Mouse (Mus musculus) lung, embryonic 15.5 days (tissue): Measurements from ENCODE around the gene Btbd2. TPM values are rescaled to one million over a fixed set of nuclear protein-coding genes. Genes with fewer than 3 reads are reported as not detected.
A peak's percentile ranks its signal among the peaks of the same experiment; 100 is the strongest.

Experiments used
- ATAC-seq: fragments of 200-750 bp; cut with Nextera tagmentation; 2 replicates; pipeline ENCODE4 v1.8.0; 2017; ENCODE audit warnings: moderate number of reproducible peaks, borderline replicate concordance; ENCODE audit not compliant: low FRiP score, low TSS enrichment; ENCODE audit errors: extremely low read depth
- H3K27ac ChIP-seq: fragments of 300-500 bp; sonication (generic); 2 replicates; pipeline ENCODE4 v1.5.1; 2015; ENCODE audit warnings: moderate library complexity, mild to moderate bottlenecking, inconsistent platforms
- H3K27me3 ChIP-seq: fragments of 300-500 bp; sonication (generic); 2 replicates; pipeline ENCODE4 v1.6.1; 2015; ENCODE audit warnings: inconsistent platforms
- H3K36me3 ChIP-seq: fragments of 300-500 bp; sonication (generic); 2 replicates; pipeline ENCODE4 v1.6.1; 2015; ENCODE audit warnings: inconsistent platforms
- H3K4me1 ChIP-seq: fragments of 300-500 bp; sonication (generic); 2 replicates; pipeline ENCODE4 v1.6.1; 2015; ENCODE audit warnings: inconsistent platforms
- H3K4me2 ChIP-seq: fragments of 300-500 bp; sonication (generic); 2 replicates; pipeline ENCODE4 v1.6.1; 2015; ENCODE audit warnings: inconsistent platforms, mild to moderate bottlenecking, moderate library complexity
- H3K4me3 ChIP-seq: fragments of 300-500 bp; sonication (generic); 2 replicates; pipeline ENCODE4 v1.5.1; 2015; ENCODE audit warnings: mild to moderate bottlenecking, inconsistent platforms
- H3K9ac ChIP-seq: fragments of 300-500 bp; sonication (generic); 2 replicates; pipeline ENCODE4 v1.6.1; 2015; ENCODE audit warnings: inconsistent platforms
- H3K9me3 ChIP-seq: fragments of 300-500 bp; sonication (generic); 2 replicates; pipeline ENCODE4 v1.6.1; 2016; ENCODE audit warnings: inconsistent platforms
- WGBS: fragments of 180-500 bp; shearing (Covaris S2); methylation state at CpG from one replicate; pipeline ENCODE4 v1.1.7; 2015; 5-methylcytosine and 5-hydroxymethylcytosine counted together
- polyA plus RNA-seq: library from polyadenylated mRNA; unstranded; fragments of >200 nt; fragmentation: Nextera tagmentation; extraction: Ambion mirVana; gene quantifications from 2 replicates; pipeline ENCODE4 v1.2.1, GENCODE M21; 2015

The Btbd2 gene
- polyA plus RNA-seq, 1 experiment from 2014 or later: 83.0 TPM

DNA sequence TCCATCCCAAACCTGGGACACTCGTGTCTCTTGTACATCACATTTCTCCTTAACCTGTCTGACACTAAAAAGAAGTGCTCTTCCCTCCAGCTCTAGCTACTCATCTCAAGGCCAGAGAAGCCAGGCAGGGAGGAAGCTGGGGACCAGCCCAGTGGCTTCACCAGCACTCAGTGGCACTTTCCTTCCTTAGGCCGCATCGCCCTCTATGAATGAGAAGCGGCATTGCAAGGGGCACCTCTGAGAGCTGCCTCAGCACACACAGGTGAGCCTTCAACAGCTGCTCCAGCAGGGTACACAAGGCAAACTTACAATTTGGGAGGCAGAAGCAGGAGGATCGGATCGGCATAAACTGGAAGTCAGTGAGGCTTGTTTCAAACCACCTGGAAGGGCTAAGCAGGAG lies 27.3 kb upstream of the Btbd2 start:
- H3K27ac ChIP-seq: no peak overlapping the region
- no peaks in the 10 kb centered on the region for H3K27me3 ChIP-seq
- H3K36me3 ChIP-seq: peaks cover 30% of the 10 kb centered on the region
- H3K4me2 ChIP-seq: no peak overlapping the region
- peaks cover 7% of the 10 kb centered on the region for H3K4me1 ChIP-seq
- H3K9me3 ChIP-seq: no peaks in the 10 kb centered on the region
- no peak overlapping the region for H3K4me3 ChIP-seq
- no peak overlapping the region for H3K9ac ChIP-seq
- no peak for ATAC-seq
- WGBS: 61% methylated on average over 6 of the region's 6 CpGs

DNA sequence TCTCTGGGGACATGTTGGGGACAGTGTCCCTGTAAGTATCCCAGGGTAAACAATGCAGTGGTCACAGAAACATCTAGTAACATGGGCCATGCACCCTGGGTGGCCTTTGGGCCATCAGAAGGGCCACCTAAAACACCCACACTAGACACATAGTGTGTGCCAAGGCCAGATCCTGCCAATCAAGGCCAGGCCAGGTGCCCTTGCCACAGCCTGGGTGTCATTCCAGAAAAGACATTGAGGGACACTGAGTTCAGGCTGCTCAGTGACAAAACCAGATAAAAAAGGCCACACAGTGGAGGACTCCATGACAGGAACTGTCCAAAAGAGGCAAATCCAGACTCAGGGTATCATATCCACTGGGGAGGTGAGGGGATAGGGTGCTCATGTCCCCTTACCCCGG lies 26.8 kb upstream of the Btbd2 start:
- no peak overlapping the region for H3K9ac ChIP-seq
- peaks cover 28% of the 10 kb centered on the region for H3K36me3 ChIP-seq
- H3K9me3 ChIP-seq: no peaks in the 10 kb centered on the region
- no peak overlapping the region for H3K27ac ChIP-seq
- no peak overlapping the region for H3K4me3 ChIP-seq
- ATAC-seq: no peak
- 86% methylated on average over 1 of the region's 1 CpGs for WGBS
- peaks cover 12% of the 10 kb centered on the region for H3K4me1 ChIP-seq
- no peak overlapping the region for H3K4me2 ChIP-seq
- no peaks in the 10 kb centered on the region for H3K27me3 ChIP-seq

DNA sequence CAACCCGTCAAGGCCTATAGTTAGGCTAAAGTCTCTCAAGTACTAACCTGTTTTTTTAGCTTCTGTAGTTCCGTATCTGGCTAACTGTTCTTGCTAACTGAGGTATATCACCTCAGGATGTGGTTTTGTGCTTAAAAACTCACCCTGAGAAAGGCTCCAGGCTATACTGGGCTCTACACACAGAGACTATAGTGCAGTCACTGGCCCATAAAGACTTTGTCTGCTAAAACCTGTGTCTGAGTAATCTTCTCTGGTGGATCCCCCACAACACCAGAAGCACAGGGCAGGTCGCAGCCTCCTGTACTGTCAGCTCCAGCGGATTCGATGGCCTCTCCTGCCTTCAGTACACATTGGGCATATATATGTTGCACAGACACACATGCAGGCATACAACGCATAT lies 25.1 kb upstream of the Btbd2 start:
- 93% methylated on average over 6 of the region's 6 CpGs for WGBS
- no peak for ATAC-seq

DNA sequence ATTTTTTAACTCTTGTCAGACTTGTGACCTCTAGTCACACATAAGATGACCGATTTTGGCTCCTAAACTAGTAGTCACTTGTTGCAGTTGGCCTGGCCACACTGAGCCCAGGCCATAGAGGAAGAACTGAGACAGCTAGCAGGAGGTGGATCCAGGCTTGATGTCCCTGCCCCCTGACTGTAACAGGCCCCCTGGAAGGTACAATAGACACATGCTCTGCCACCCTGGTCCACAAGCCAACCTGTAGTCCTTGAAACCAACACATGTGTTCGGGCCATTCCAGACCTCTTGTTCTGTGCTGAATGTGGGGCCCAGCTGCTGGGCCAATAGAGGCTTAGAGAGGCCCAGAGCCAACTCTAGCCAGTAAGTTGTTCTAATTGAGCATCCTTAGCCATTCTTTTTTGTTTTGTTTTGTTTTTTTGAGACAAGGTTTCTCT lies 23.4 kb upstream of the Btbd2 start:
- Histone ChIP-seq H3K4me3 (no peak overlapping the region), H3K9ac (no peak overlapping the region), H3K27me3 (no peaks in the 10 kb centered on the region), H3K36me3 (0 out of 2 replicates have a peak, but pooled peaks cover 7% of the 10 kb centered on the region), H3K4me2 (no peak overlapping the region), H3K27ac (no peak overlapping the region), H3K9me3 (no peaks in the 10 kb centered on the region), H3K4me1 (peaks cover 32% of the 10 kb centered on the region)
- 78% methylated on average over 2 of the region's 2 CpGs for WGBS
- no peak for ATAC-seq

More for the DNA sequence above, 25.1 kb upstream of the Btbd2 start:
- no peak overlapping the region for H3K9ac ChIP-seq
- no peak overlapping the region for H3K4me3 ChIP-seq
- no peak overlapping the region for H3K4me2 ChIP-seq
- no peaks in the 10 kb centered on the region for H3K9me3 ChIP-seq
- peaks cover 29% of the 10 kb centered on the region for H3K4me1 ChIP-seq
- no peak overlapping the region for H3K27ac ChIP-seq
- H3K36me3 ChIP-seq: peaks cover 24% of the 10 kb centered on the region
- no peaks in the 10 kb centered on the region for H3K27me3 ChIP-seq

DNA sequence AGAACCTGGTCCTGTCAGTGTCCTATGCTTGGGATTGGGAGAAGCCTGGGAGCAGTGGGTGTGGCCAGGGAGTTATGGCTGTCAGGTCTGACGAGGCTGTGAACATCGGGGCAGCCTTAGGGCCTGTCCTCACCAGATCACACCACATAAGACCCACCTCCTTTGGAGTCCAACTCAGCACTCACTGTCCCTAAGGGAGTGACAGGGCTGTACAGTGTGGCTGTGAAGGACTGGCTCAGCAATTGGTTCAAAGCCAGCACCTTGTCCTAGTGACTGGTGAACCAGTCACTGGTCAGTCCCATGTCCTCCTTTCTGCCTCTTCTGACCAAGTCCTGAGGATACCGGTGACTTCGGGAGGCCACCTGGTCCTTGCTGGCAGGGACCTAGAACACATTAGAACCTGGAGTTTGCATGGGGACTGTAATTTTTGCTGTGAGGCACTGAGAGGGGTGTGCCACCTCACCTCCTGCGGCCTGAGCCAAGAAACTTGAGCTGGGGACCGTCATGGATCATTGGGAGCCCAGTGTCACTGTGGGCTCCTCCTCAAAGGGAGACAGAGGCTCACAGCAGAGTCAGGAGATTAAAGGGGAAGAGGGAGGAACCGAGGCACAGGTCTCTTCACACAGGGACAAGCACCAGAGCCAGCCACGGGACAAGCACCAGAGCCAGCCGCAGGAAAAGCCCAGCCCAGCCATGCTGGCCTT lies 22.8 kb upstream of the Btbd2 start:
- ATAC-seq: no peak
- peak overlapping the region; percentile 98 for H3K27ac ChIP-seq
- H3K27me3 ChIP-seq: no peaks in the 10 kb centered on the region
- H3K4me2 ChIP-seq: no peak overlapping the region
- 55% methylated on average over 9 of the region's 9 CpGs for WGBS
- no peak overlapping the region for H3K4me3 ChIP-seq
- H3K9ac ChIP-seq: no peak overlapping the region
- H3K9me3 ChIP-seq: no peaks in the 10 kb centered on the region
- H3K36me3 ChIP-seq: 0 out of 2 replicates have a peak, but pooled peaks cover 6% of the 10 kb centered on the region
- H3K4me1 ChIP-seq: peaks cover 37% of the 10 kb centered on the region

DNA sequence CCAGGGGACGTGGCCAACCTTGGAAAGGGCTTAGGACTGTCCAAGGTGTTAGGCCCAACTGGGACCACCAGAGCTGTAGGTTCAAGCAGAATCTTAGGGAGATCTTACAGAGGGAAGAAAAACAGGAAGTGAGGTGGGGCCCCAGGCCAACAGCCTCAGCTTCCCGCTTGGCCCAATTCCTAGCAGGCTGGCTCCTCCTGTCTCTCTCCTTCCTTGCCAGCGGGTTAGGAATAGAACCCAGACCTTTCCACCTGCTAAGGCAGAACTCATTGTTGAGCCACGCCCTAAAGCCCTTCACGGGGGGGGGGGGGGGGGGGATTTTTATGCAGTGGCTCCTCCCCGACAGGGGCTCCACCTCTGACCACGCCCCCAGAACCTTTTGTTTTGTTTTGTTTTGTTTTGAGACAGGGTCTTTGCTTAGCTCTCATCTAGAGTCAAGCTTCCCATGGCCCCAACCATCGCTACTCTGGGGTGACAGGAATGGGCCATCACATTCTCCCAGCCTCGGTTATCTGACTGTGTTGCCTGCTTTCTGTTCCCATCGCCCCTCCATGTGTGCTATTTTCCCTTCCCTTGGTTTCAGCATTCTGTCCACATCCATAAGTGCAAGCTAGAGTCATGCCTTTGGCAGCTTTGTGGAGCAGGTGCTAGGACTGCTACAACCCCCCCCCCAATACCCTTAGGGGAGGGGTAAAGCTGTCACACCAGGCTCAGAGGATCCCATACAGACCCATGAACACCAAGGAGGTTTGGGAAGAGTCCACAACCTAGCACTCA lies 21.9 kb upstream of the Btbd2 start:
- peak overlapping the region; percentile 77 for H3K4me2 ChIP-seq
- H3K27ac ChIP-seq: peak overlapping the region; percentile 98
- 0 out of 2 replicates have a peak overlapping the region, but pooled peaks have one; percentile 12 for H3K4me3 ChIP-seq
- H3K9ac ChIP-seq: 0 out of 2 replicates have a peak overlapping the region, but pooled peaks have one; percentile 66
- 0 out of 2 replicates have a peak, but pooled peaks have one; percentile 2 for ATAC-seq
- peaks cover 46% of the 10 kb centered on the region for H3K4me1 ChIP-seq
- H3K9me3 ChIP-seq: no peaks in the 10 kb centered on the region
- H3K36me3 ChIP-seq: peaks cover 1% of the 10 kb centered on the region; the same call in 1 of the 2 replicates
- H3K27me3 ChIP-seq: no peaks in the 10 kb centered on the region
- WGBS: 51% methylated on average over 8 of the region's 10 CpGs

DNA sequence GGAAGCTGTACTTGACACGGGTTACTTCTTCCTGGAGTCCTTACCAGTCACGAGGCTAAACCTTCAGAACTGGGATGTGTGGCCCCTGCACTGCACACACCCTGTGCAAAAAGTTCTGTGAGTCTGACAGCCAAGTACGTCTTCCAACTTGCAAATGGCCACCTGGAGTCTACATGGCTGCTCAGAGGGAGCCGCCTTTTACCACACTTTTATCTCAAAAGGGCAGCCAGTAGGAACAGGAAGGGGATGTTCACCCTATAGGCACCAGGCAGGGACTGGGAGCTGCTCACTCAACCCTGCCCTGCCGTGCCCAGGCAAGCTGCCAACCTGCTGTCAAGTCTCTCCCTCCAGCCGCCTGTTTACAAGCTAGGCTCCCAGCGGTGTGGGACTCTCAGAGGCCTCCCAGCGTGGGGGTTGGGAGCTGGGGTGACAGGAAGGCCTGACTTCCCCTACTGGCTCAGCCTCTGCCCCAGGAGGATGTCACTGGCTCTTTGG lies 21.1 kb upstream of the Btbd2 start, which contains the start of gene Mknk2:
Gene Mknk2, minus strand, starts transcription at position 171 of the 495 bp plus-strand sequence.
- H3K4me3 ChIP-seq: peak within 1 kb of the TSS; percentile 90
- H3K27ac ChIP-seq: peak within 1 kb of the TSS; percentile 98
- H3K9ac ChIP-seq: peak within 1 kb of the TSS; percentile 66
- H3K9me3 ChIP-seq: no peaks in the 10 kb centered on the region
- H3K4me2 ChIP-seq: peak within 1 kb of the TSS; percentile 77
- 2% methylated on average over 8 of the region's 8 CpGs for WGBS
- peaks cover 54% of the 10 kb centered on the region for H3K4me1 ChIP-seq
- H3K36me3 ChIP-seq: no peaks in the 10 kb centered on the region; the same call in 1 of the 2 replicates
- H3K27me3 ChIP-seq: no peaks in the 10 kb centered on the region
- ATAC-seq: peak; percentile 43

DNA sequence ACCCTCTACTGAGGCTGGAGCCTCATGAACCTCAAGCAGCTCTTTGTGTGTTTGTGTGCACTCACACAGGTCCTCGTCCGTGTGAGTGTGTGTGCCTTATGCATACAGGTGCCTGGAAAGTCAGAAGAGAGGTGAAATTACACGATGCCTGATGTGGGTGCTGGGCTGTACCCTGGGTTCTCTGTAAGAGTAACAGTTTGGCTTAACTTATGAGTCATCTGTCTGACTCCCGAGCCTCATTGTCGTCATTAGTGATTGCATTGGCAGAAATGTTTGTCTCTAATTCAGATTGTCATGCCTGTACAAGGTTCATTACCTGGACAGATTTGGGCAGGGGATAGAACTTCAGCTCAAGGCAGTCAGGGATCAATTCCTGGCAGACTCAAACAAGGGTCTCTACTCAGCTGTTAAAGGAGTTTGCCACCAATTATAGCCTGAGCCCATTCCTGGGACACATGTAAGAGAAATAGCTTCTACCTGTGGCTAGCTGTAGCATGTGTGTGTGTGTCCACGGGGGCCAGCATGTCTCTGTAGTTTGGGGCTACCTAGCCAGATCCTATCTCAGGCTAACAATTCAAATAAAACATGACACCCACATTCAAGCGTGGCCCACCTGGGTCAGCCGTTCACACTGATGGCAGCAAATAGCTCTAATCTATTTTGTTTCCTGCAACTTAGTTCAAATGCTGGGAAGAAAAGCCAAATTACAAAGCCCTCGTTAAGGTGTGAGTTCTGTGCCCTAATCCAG lies 20.4 kb upstream of the Btbd2 start:
- no peak for ATAC-seq
- 20% methylated on average over 9 of the region's 9 CpGs for WGBS
- Histone ChIP-seq H3K9me3 (no peaks in the 10 kb centered on the region), H3K36me3 (peaks cover 4% of the 10 kb centered on the region), H3K27me3 (no peaks in the 10 kb centered on the region), H3K27ac (peak overlapping the region; percentile 98), H3K4me2 (peak overlapping the region; percentile 77), H3K4me3 (peak overlapping the region; percentile 90), H3K9ac (peak overlapping the region; percentile 66), H3K4me1 (peaks cover 60% of the 10 kb centered on the region)

DNA sequence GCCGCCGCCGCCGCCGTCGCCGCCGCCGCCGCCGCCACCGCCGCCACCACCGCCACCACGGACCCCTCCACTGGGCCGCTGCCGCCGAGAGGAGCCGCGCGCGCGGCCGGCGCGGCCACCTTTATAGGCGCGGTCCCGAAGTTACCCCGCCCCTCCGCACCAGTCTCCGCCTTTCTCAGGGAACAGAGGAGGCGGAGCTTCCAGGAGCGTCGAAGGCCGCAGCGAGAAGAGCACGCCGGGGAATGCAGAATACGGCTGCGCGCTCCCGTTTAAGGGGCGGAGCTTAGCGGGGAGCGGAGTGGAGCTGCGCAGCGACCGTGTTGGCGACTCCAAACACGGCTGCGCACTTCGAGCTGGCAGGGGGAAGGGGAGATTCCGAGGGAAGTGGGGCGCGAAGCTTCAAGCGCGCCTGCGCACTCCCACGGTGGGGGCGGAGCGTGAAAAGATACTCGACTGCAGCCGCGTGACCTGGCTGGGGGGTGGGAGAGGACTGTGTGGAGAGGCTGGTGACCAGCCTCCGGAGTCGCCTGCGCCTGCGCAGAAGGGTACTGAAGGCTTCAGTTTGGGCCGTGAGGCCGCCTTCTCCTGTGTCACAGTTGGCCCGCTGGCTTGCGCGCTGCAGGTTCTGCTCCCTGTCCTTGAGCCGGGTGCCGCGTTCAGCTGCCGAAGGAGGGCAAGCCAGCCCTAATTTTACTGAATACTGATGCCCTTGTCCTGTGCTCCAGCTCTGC lies 19.5 kb upstream of the Btbd2 start:
- H3K9me3 ChIP-seq: no peaks in the 10 kb centered on the region
- H3K4me1 ChIP-seq: peaks cover 61% of the 10 kb centered on the region
- peak; percentile 91 for ATAC-seq
- peak overlapping the region; percentile 90 for H3K4me3 ChIP-seq
- H3K27ac ChIP-seq: peak overlapping the region; percentile 98
- under 1% methylated on average over 58 of the region's 78 CpGs for WGBS
- H3K9ac ChIP-seq: peak overlapping the region; percentile 87
- peaks cover 13% of the 10 kb centered on the region for H3K36me3 ChIP-seq
- H3K27me3 ChIP-seq: no peaks in the 10 kb centered on the region
- peak overlapping the region; percentile 77 for H3K4me2 ChIP-seq

DNA sequence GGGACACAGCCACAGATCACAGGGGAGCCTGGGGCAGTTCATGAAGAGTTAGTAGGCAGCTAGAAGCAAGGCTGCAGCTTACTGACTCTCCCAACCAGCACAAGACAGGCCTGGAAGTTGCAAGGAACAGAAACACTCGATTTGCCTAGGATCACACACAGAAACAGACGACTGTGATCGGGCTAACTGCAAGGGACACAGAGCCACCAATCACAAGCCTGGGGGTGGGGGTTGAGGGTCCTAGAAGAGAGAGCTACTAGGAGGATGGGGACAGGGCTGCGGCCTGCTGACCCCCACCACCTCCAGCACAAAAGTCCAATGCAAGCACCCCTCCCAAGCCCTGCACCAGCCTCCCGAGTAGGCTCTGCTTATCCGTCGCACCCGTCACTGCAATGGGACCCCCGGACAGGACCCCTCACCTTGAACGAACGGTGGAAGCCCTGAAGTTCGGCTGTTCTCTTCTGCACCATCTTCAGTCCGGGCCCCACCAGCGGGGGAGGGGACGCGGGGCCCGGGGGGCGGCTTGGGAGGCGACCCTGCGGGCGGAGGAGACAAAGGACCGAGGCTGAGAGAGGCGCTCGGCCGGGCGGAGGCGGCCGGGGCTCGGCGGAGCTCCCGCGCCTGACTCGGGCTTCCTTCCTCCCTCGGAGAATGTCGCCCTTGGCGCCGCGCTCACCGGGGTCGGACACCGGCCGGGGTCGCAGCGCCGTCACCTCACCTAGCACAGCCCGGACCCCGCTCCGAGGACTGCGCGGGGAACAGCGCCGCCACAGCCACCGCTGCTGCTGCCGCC lies 18.7 kb upstream of the Btbd2 start:
- H3K9ac ChIP-seq: peak overlapping the region; percentile 87
- no peaks in the 10 kb centered on the region for H3K27me3 ChIP-seq
- 0% methylated on average over 41 of the region's 54 CpGs for WGBS
- H3K4me3 ChIP-seq: peak overlapping the region; percentile 90
- peak overlapping the region; percentile 77 for H3K4me2 ChIP-seq
- no peak; the same call in 1 of the 2 replicates for ATAC-seq
- no peaks in the 10 kb centered on the region for H3K9me3 ChIP-seq
- peak overlapping the region; percentile 98 for H3K27ac ChIP-seq
- peaks cover 61% of the 10 kb centered on the region for H3K4me1 ChIP-seq
- peaks cover 20% of the 10 kb centered on the region for H3K36me3 ChIP-seq
